Mouse (Mus musculus) olfactory bulb, adult 2 months (tissue): ENCODE data around the gene Skap2. TPM values are rescaled to one million over a fixed set of nuclear protein-coding genes. Genes with fewer than 3 reads are reported as not detected.

Experiments
- H3K27ac ChIP-seq: fragments of 200-500 bp; 2 replicates; pipeline ENCODE4 v1.5.1; 2012; ENCODE audit warnings: low read depth, low read length; ENCODE audit not compliant: insufficient read depth
- H3K4me1 ChIP-seq: fragments of 200-500 bp; 2 replicates; pipeline ENCODE4 v1.6.1; 2012; ENCODE audit warnings: low read length; ENCODE audit not compliant: control insufficient read depth, insufficient read depth
- H3K4me3 ChIP-seq: fragments of 200-500 bp; 2 replicates; pipeline ENCODE4 v1.5.1; 2012; ENCODE audit warnings: mild to moderate bottlenecking, low read depth, low read length, moderate library complexity; ENCODE audit not compliant: insufficient read depth
- CTCF ChIP-seq: fragments of 200-500 bp; IDR thresholded peaks from 2 replicates; pipeline ENCODE4 v1.5.1; 2012; ENCODE audit warnings: low read depth, mild to moderate bottlenecking, low read length, moderate library complexity; ENCODE audit not compliant: insufficient read depth
- POLR2A ChIP-seq: fragments of 200-500 bp; IDR thresholded peaks from 2 replicates; pipeline ENCODE4 v1.6.1; 2012; ENCODE audit warnings: mild to moderate bottlenecking, low read depth, low read length, moderate library complexity; ENCODE audit not compliant: insufficient read depth
- WGBS: fragments of 180-500 bp; shearing (Covaris S2); methylation state at CpG from one replicate; pipeline ENCODE4 v1.1.7; 2018; 5-methylcytosine and 5-hydroxymethylcytosine counted together
- polyA plus RNA-seq: library from polyadenylated mRNA; stranded (reverse); fragments of >200 nt; gene quantifications from 2 replicates; pipeline ENCODE4 v1.2.4, GENCODE M21; 2012; ENCODE audit warnings: low replicate concordance; ENCODE audit not compliant: missing spikeins, insufficient read depth, insufficient read length

Gene Skap2
- polyA plus RNA-seq, 1 experiment = not detected

DNA sequence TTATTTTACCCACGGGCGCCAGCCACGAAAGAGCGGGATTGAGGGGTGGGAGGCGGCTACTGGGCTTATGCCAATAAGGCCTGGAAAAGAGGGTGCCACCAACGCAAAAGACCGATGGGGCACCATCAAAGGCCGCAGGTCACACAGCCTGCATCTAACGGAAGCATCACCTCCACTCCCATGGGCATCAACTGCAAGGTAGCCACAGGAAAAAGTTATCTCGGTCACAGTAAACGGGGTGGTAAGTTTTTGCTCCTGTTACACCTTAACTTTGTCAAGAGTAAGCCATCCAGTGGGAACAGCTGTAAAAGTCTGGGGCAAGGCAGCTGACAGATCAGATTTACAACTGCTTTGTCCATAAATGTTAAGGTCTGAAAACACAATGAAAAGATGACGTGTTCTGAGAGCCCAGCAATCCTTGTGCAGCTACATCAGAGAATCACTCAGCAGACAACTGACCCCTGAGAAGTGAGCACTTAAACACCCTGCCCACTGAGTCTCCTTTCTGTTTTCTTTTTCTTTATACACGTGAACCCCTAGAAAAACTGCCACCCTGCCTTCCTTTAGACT is 5.6 kb downstream of the Skap2 start:
- Histone ChIP-seq H3K4me1 (no peaks in the 10 kb centered on the region), H3K27ac (no peak overlapping the region), H3K4me3 (no peak overlapping the region)
- WGBS = 9% methylated on average over 13 of the region's 13 CpGs
- TF ChIP-seq POLR2A = no peak
- no peak for TF ChIP-seq CTCF

GRCm38 (mm10) chr6:52005963-52006648 is 6.2 kb downstream of the Skap2 start:
- H3K4me1 ChIP-seq = no peaks in the 10 kb centered on the region
- WGBS = 7% methylated on average over 19 of the region's 19 CpGs
- no peak overlapping the region for H3K4me3 ChIP-seq
- no peak for TF ChIP-seq POLR2A
- TF ChIP-seq CTCF = no peak
- no peak overlapping the region for H3K27ac ChIP-seq

GRCm38 (mm10) chr6:52005616-52005962 is 6.8 kb downstream of the Skap2 start:
- WGBS = 10% methylated on average over 8 of the region's 8 CpGs
- no peaks in the 10 kb centered on the region for H3K4me1 ChIP-seq
- H3K4me3 ChIP-seq = no peak overlapping the region
- TF ChIP-seq POLR2A = no peak
- no peak for TF ChIP-seq CTCF
- H3K27ac ChIP-seq = no peak overlapping the region

DNA sequence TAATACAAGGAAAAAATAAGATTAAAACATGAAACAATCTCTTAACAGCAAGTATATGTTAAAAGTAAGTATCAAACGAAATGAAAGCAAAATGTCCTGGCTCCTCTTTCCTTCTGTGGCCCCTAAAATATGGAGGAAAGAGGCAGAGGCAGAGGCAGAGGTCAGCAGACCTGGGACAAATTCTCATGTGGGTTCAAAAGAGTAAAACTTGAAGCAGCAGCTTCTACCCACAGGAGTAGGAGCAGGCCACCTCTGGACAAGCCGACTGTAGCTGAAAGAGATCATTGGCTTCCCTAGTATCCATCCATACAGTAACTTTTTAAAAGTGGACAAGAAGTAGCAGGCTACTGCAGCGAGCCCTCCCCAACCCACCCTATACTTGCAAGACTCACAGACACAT is 7.4 kb downstream of the Skap2 start:
- H3K4me3 ChIP-seq = no peak overlapping the region
- no peak overlapping the region for H3K27ac ChIP-seq
- WGBS = 21% methylated on average over 3 of the region's 3 CpGs
- H3K4me1 ChIP-seq = no peaks in the 10 kb centered on the region
- TF ChIP-seq POLR2A (no peak), CTCF (no peak)

- Histone ChIP-seq H3K4me3 (no peak overlapping the region), H3K27ac (no peak overlapping the region), H3K4me1 (no peaks in the 10 kb centered on the region)
- no peak for TF ChIP-seq POLR2A
- no peak for TF ChIP-seq CTCF
- WGBS = 33% methylated on average over 8 of the region's 8 CpGs
Measured at GRCm38 (mm10) chr6:52002676-52003075, 9.7 kb downstream of the Skap2 start.

DNA sequence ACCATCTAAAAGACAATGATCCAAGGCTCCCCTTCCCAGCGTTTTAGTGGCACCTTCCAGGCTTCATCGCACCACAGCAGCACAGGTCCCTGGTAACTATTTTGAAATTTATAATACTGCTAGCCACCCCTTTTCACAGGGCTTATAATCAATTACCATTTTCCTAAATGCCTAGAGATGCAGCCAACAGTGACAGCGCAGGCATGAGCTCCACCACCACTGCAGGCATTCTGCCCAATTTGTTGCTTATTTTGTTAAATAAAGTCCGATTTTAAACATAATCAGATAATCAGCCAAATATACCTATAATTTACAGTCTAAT is 13.2 kb downstream of the Skap2 start:
- 47% methylated on average over 4 of the region's 4 CpGs for WGBS
- Histone ChIP-seq H3K4me1 (no peaks in the 10 kb centered on the region), H3K27ac (no peak overlapping the region), H3K4me3 (no peak overlapping the region)
- TF ChIP-seq POLR2A (no peak), CTCF (no peak)

- Histone ChIP-seq H3K4me1 (no peaks in the 10 kb centered on the region), H3K27ac (no peak overlapping the region), H3K4me3 (no peak overlapping the region)
- TF ChIP-seq CTCF (no peak), POLR2A (no peak)
- 41% methylated on average over 7 of the region's 7 CpGs for WGBS
Measured at GRCm38 (mm10) chr6:51998409-51999156, 13.8 kb downstream of the Skap2 start.

GRCm38 (mm10) chr6:51987999-51988398 is 24.4 kb downstream of the Skap2 start:
- WGBS = 84% methylated on average over 2 of the region's 2 CpGs
- no peak overlapping the region for H3K27ac ChIP-seq
- no peaks in the 10 kb centered on the region for H3K4me1 ChIP-seq
- no peak overlapping the region for H3K4me3 ChIP-seq
- TF ChIP-seq POLR2A = no peak
- TF ChIP-seq CTCF = no peak

- no peak for TF ChIP-seq CTCF
- TF ChIP-seq POLR2A = no peak
- Histone ChIP-seq H3K27ac (no peak overlapping the region), H3K4me3 (no peak overlapping the region), H3K4me1 (no peaks in the 10 kb centered on the region)
- 74% methylated on average over 3 of the region's 3 CpGs for WGBS
Measured at GRCm38 (mm10) chr6:51977638-51978037, 34.7 kb downstream of the Skap2 start.

GRCm38 (mm10) chr6:51975751-51976150 is 36.6 kb downstream of the Skap2 start:
- H3K4me3 ChIP-seq = no peak overlapping the region
- no peaks in the 10 kb centered on the region for H3K4me1 ChIP-seq
- no peak overlapping the region for H3K27ac ChIP-seq
- TF ChIP-seq POLR2A = no peak
- TF ChIP-seq CTCF = no peak
- WGBS = 58% methylated on average over 4 of the region's 4 CpGs
